Mouse (Mus musculus) neural tube, embryonic 14.5 days (tissue): ENCODE measurements around the gene Pabpn1. TPM values are rescaled to one million over a fixed set of nuclear protein-coding genes. Genes with fewer than 3 reads are reported as not detected.
A peak's percentile ranks its signal among the peaks of the same experiment; 100 is the strongest.

Source experiments
- ATAC-seq: fragments of 200-750 bp; cut with Nextera tagmentation; 2 replicates; pipeline ENCODE4 v1.8.0; 2017; ENCODE audit warnings: low read depth, mild to moderate bottlenecking, moderate TSS enrichment, moderate library complexity
- H3K27ac ChIP-seq: fragments of 300-500 bp; sonication (generic); 2 replicates; pipeline ENCODE4 v1.5.1; 2014; ENCODE audit warnings: low read depth, mild to moderate bottlenecking, control low read depth, low read length, moderate library complexity, mixed read lengths
- H3K27me3 ChIP-seq: fragments of 300-500 bp; sonication (generic); 2 replicates; pipeline ENCODE4 v1.6.1; 2014; ENCODE audit warnings: low read length; ENCODE audit not compliant: control insufficient read depth, insufficient read depth
- H3K36me3 ChIP-seq: fragments of 300-500 bp; sonication (generic); 2 replicates; pipeline ENCODE4 v1.6.1; 2014; ENCODE audit warnings: low read length, mixed read lengths; ENCODE audit not compliant: control insufficient read depth, insufficient read depth
- H3K4me1 ChIP-seq: fragments of 300-500 bp; sonication (generic); 2 replicates; pipeline ENCODE4 v1.6.1; 2014; ENCODE audit warnings: low read length; ENCODE audit not compliant: control insufficient read depth, insufficient read depth
- H3K4me2 ChIP-seq: fragments of 300-500 bp; sonication (generic); 2 replicates; pipeline ENCODE4 v1.6.1; 2014; ENCODE audit warnings: mild to moderate bottlenecking, low read depth, low read length, control low read depth
- H3K4me3 ChIP-seq: fragments of 300-500 bp; sonication (generic); 2 replicates; pipeline ENCODE4 v1.5.1; 2014; ENCODE audit warnings: low read depth, low read length, control low read depth, mixed read lengths
- H3K9ac ChIP-seq: fragments of 300-500 bp; sonication (generic); replicated peaks from 2 replicates; pipeline ENCODE4 v1.6.1; 2014; ENCODE audit warnings: low read depth, mild to moderate bottlenecking, control low read depth, low read length, mixed read lengths
- H3K9me3 ChIP-seq: fragments of 300-500 bp; sonication (generic); 2 replicates; pipeline ENCODE4 v1.6.1; 2016; ENCODE audit warnings: low read length; ENCODE audit not compliant: control insufficient read depth
- WGBS: fragments of 180-500 bp; shearing (Covaris S2); extraction: QIAGEN DNeasy Blood & Tissue Kit; methylation state at CpG from one replicate; pipeline ENCODE4 v1.1.7; 2014; 5-methylcytosine and 5-hydroxymethylcytosine counted together
- polyA plus RNA-seq: library from polyadenylated mRNA; unstranded; fragments of >200 nt; fragmentation: Nextera tagmentation; extraction: Ambion mirVana; gene quantifications from 2 replicates; pipeline ENCODE4 v1.2.1, GENCODE M21; 2014

Pabpn1 gene
- 149 and 176 TPM in 2 replicates for polyA plus RNA-seq

- H3K4me2 ChIP-seq, result peak within 1 kb of the TSS; percentile 43
- peak within 1 kb of the TSS; percentile 97 for H3K4me3 ChIP-seq
- H3K9me3 ChIP-seq, result no peaks in the 10 kb centered on the region
- ATAC-seq, result no peak
- H3K36me3 ChIP-seq, result peaks cover 17% of the 10 kb centered on the region
- H3K27me3 ChIP-seq, result no peaks in the 10 kb centered on the region
- peak within 1 kb of the TSS; percentile 82 for H3K27ac ChIP-seq
- no peak within 1 kb of the TSS; the same call in 1 of the 2 replicates for H3K9ac ChIP-seq
- 96% methylated on average over 3 of the region's 3 CpGs for WGBS
- H3K4me1 ChIP-seq, result 0 out of 2 replicates have a peak, but pooled peaks cover 9% of the 10 kb centered on the region
Measured at GRCm38 (mm10) chr14:54892200-54892599, at the start of gene Pabpn1. Gene Pabpn1, plus strand, starts transcription at chr14:54892500.

DNA sequence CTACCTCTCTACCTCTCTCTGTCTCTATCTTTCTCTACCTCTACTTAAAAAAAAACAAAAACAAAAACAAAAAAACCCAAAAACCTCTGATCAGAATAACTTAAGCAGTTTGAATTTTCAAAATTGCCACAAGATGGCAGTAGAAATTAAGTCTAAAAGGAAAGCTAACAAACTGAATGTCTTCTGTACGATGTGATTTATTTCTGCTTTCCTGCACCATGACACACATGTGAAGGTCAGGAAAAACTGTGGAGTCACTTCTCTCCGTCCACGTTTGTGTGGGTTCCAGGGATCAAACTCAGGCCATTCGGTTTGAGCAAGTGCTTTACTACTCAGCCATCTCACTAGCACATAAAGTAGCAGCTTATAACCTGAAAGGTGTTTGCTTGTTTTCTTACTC is 48.8 kb upstream of the Pabpn1 start:
- Histone ChIP-seq H3K4me2 (no peak overlapping the region), H3K4me3 (no peak overlapping the region), H3K9ac (no peak overlapping the region), H3K9me3 (no peaks in the 10 kb centered on the region), H3K27ac (no peak overlapping the region), H3K36me3 (no peaks in the 10 kb centered on the region), H3K4me1 (no peaks in the 10 kb centered on the region), H3K27me3 (no peaks in the 10 kb centered on the region)
- no peak for ATAC-seq
- 2% methylated on average over 4 of the region's 4 CpGs for WGBS

DNA sequence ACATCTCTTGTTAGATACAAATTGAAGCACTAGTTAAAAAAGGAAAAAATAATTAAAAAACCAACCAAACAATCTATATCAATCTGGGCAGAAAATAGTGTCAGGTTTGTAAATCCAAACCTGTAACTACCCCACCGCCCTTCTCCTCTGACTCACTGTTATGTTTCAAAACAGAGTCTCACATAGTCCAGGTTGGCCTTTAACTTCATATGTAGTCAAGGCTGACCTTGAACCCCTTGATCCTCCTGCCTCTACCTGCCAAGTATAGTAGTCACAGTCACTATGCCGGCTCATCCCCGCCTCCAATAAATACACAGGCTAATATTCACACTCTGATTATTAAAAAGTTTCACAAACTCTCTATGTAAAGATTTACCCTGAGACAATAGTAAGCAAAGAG is 36.6 kb upstream of the Pabpn1 start:
- ATAC-seq, result no peak
- Histone ChIP-seq H3K4me2 (no peak overlapping the region), H3K9me3 (no peaks in the 10 kb centered on the region), H3K27me3 (no peaks in the 10 kb centered on the region), H3K4me1 (no peaks in the 10 kb centered on the region), H3K27ac (no peak overlapping the region), H3K36me3 (peaks cover 17% of the 10 kb centered on the region; the same call in 1 of the 2 replicates), H3K4me3 (no peak overlapping the region), H3K9ac (no peak overlapping the region)
- 96% methylated on average over 3 of the region's 3 CpGs for WGBS

DNA sequence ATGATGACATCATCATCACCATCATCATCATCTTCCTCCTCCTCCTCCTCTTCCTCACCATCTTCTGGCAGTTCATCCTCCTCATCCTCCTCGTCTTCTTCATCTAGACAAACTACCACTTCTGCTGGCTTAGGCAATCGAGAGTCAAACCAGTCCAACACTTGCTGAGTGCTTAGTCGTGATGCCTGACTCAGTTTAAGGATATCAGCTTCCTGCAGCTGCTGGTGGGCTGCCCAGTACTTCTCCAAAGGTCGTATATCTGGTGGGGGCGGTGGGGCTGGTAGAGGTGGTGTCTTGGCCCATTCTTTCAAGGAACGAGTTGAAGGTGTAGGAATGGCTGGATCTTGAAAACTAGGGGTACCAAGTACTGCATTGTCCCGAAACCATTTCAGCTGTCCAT is 35.6 kb upstream of the Pabpn1 start:
- WGBS, result 95% methylated on average over 7 of the region's 7 CpGs

GRCm38 (mm10) chr14:54857891-54858290 is 34.4 kb upstream of the Pabpn1 start:
- H3K36me3 ChIP-seq, result peaks cover 17% of the 10 kb centered on the region; the same call in 1 of the 2 replicates

More for the DNA sequence above, 35.6 kb upstream of the Pabpn1 start:
- H3K27me3 ChIP-seq, result no peaks in the 10 kb centered on the region
- H3K4me3 ChIP-seq, result no peak overlapping the region
- H3K9me3 ChIP-seq, result no peaks in the 10 kb centered on the region
- no peak overlapping the region for H3K4me2 ChIP-seq
- H3K36me3 ChIP-seq, result peaks cover 17% of the 10 kb centered on the region; the same call in 1 of the 2 replicates
- H3K27ac ChIP-seq, result no peak overlapping the region
- no peaks in the 10 kb centered on the region for H3K4me1 ChIP-seq
- H3K9ac ChIP-seq, result no peak overlapping the region
- no peak for ATAC-seq

DNA sequence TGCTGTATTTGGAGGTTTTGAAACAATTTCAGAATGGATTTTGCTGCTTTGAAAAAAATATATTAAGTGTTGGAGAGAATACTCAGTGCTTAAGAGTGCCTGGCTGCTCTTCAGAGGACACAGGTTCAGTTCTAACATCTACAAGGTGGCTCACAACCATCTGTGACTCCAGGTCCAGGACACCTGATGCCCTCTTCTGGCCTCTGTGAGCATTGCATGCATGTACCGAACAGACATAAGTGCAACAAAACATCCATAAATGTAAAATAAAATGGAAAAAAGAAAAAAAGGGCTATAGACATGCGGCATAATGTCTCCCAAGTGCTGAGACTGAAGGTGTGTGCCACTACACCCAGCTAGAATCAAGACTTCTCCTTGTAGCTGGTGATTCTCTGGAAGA is 31.8 kb upstream of the Pabpn1 start:
- Histone ChIP-seq H3K4me2 (no peak overlapping the region), H3K9me3 (no peaks in the 10 kb centered on the region), H3K9ac (no peak overlapping the region), H3K4me1 (peaks cover 3% of the 10 kb centered on the region; the same call in 1 of the 2 replicates), H3K27ac (no peak overlapping the region), H3K4me3 (no peak overlapping the region), H3K36me3 (peaks cover 11% of the 10 kb centered on the region; the same call in 1 of the 2 replicates), H3K27me3 (no peaks in the 10 kb centered on the region)
- no peak for ATAC-seq
- 45% methylated on average over 2 of the region's 2 CpGs for WGBS

More at GRCm38 (mm10) chr14:54857891-54858290, 34.4 kb upstream of the Pabpn1 start:
- Histone ChIP-seq H3K9ac (no peak overlapping the region), H3K27ac (no peak overlapping the region), H3K9me3 (no peaks in the 10 kb centered on the region), H3K4me3 (no peak overlapping the region), H3K4me1 (no peaks in the 10 kb centered on the region), H3K4me2 (no peak overlapping the region), H3K27me3 (no peaks in the 10 kb centered on the region)
- WGBS, result 94% methylated on average over 9 of the region's 9 CpGs
- no peak for ATAC-seq

DNA sequence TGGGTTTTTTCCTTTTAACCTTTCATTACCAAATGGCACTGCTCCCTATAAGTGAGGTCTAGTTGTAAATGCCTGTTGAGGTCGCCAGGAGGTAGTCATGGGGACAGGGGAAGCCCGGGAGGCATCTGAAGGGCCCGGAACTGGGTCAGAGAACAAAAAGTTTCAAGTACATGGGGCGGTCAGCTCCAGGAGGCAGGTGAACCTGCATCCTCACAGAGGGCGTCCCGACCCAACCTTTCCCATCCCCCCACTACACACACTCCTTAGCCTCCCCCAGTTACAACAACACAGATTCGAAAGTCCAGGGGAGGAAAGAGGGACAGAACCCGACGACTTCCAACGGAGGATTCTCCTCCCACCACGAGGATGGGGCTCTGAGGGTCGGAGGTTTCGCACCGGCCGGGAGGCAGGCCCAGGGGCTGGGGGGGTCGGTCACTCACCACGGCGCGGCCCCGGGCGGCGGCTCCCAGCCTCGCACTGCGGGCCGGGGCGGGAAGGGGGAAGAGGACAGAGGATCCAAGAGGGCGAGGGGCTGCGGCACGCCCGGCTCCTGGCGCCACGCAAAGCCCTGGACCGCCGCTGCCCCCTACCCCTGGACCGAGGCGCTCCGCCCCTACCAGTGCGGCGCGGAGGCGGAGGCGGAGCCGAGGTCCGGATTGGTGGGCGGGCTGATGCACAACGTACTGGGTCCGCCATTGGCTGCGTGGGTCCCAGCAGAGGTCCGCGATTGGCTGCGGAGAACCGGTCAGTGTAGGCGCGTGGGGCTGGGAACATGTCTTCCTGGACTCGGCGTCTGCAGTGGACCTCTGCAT is 28.6 kb upstream of the Pabpn1 start:
- WGBS, result under 1% methylated on average over 48 of the region's 56 CpGs
- Histone ChIP-seq H3K27me3 (no peaks in the 10 kb centered on the region), H3K4me1 (peaks cover 3% of the 10 kb centered on the region; the same call in 1 of the 2 replicates), H3K4me2 (peak overlapping the region; percentile 70), H3K36me3 (no peaks in the 10 kb centered on the region), H3K4me3 (peak overlapping the region; percentile 99), H3K9me3 (no peaks in the 10 kb centered on the region), H3K27ac (peak overlapping the region; percentile 81), H3K9ac (peak overlapping the region; percentile 88)
- peak; percentile 100 for ATAC-seq

DNA sequence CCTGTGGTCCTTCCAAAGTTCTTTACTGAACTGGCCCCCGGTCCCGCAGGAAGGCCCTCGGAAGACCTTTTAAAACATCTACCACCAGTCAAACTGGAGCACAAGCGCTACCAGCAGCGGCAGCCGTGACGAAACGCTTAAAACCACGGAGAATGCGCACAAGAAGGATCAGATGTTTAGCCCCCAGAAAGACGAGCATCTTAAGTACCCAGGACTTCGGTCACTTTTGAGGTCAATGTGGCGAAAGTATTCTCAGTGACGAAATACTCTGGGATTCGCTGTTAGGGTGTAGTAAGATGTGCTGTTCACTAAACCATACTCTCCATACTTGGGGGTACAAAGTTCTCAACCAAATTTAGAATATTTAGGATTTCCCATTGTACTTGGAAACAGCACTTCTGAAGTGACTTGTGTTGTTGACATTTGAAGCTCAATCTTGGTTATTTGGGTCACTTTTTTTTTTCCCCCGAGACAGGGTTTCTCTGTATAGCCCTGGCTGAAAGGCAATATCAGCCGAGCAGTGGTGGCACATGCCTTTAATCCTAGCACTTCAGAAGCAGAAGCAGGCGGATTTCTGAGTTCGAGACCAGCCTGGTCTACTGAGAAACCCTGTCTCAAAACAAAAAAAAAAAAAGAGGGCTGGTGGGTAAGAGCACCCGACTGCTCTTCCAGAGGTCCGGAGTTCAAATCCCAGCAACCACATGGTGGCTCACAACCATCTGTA is 27.8 kb upstream of the Pabpn1 start:
- Histone ChIP-seq H3K4me3 (peak overlapping the region; percentile 99), H3K4me2 (peak overlapping the region; percentile 70), H3K27me3 (no peaks in the 10 kb centered on the region), H3K36me3 (no peaks in the 10 kb centered on the region), H3K9ac (peak overlapping the region; percentile 88), H3K27ac (peak overlapping the region; percentile 44; the same call in 1 of the 2 replicates), H3K9me3 (no peaks in the 10 kb centered on the region), H3K4me1 (peaks cover 3% of the 10 kb centered on the region; the same call in 1 of the 2 replicates)
- WGBS, result 19% methylated on average over 21 of the region's 21 CpGs
- no peak; the same call in 1 of the 2 replicates for ATAC-seq
